Mouse (Mus musculus): ENCODE results near the gene Arntl2.

GRCm38 (mm10) chr6:146795924-146796545, at the start of gene Arntl2:
- TF ChIP-seq HCFC1 (IDR thresholded peaks at IDR 0.05; ENCODE audit: low read depth, low read length) = no peak
- no peak for TF ChIP-seq CTCF (IDR thresholded peaks at IDR 0.05 in 2 of 3, conservative IDR thresholded peaks at IDR 0.05 in 1 of 3; ENCODE audit: control insufficient read depth in 1 of 3, insufficient read depth in 1 of 3, low read depth in 2 of 3, low read length in 3 of 3, poor library complexity in 1 of 3, severe bottlenecking in 1 of 3)
- TF ChIP-seq BHLHE40 (IDR thresholded peaks at IDR 0.05; ENCODE audit: borderline replicate concordance, low read depth, low read length) = no peak
- TF ChIP-seq GATA1 (IDR thresholded peaks at IDR 0.05; ENCODE audit: low read depth, low read length) = no peak
- no peak for TF ChIP-seq POLR2AphosphoS2 (IDR thresholded peaks at IDR 0.05; ENCODE audit: low read length)
- no peak for TF ChIP-seq JUND (IDR thresholded peaks at IDR 0.05; ENCODE audit: low read depth, low read length)
- TF ChIP-seq POLR2AphosphoS5 (IDR thresholded peaks at IDR 0.05; ENCODE audit: borderline replicate concordance, low read depth, low read length) = no peak
- no peak for TF ChIP-seq MAZ (IDR thresholded peaks at IDR 0.05; ENCODE audit: low read depth, low read length)
- TF ChIP-seq MAFK (IDR thresholded peaks at IDR 0.05; ENCODE audit: borderline replicate concordance, low read depth, low read length) = no peak
- TF ChIP-seq TBP (IDR thresholded peaks at IDR 0.05; ENCODE audit: low read depth, low read length) = no peak
- TF ChIP-seq ZC3H11A (IDR thresholded peaks at IDR 0.05; ENCODE audit: low read depth, low read length) = no peak
- TF ChIP-seq MAX (IDR thresholded peaks at IDR 0.05; ENCODE audit: low read length) = no peak
- TF ChIP-seq CHD1 (IDR thresholded peaks at IDR 0.05; ENCODE audit: low read depth, low read length) = no peak
